In the genomic region with DNA sequence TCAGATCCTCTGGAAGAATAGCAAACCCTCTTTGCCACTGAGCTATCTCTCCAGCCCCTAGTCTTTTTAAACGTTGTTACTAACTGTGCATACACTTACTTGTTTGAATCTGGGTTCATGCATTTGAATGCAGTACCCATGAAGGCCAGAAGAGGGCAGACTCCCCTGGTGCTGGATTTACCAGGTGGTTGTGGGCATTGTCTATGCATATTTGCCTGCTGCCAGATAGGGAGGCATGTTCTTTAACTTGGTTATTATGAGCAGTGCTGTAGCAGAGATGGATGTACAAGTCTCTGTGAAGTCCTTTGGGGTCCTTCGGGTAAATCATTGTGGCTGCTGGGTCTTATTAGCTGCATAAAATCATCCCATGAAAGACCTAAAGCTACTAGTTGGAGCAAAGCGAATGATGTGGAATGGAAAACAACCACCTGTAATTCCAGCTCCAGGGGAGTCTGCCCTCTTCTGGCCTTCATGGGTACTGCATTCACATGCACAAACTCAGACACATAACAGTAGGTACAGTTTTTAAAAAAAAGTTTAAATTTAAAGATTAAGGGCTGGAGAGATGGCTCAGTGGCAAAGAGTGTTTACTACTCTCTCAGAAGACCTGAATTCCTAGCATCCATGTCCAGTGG, we compare ENCODE assay signal across 8 mouse cellular contexts.
DNase-seq lines count a peak whose midpoint lies in the region; ATAC-seq and TF ChIP-seq lines count a peak whose summit lies in the region.

No protein-coding gene starts in this region.

- H3K9me3 ChIP-seq in heart, postnatal 0 days (replicated peaks; ENCODE audit: control insufficient read depth, low read length), result no peaks in the 10 kb centered on the region
- H3K9me3 ChIP-seq in heart, embryonic 10.5 days, result no peaks in the 10 kb centered on the region

- H3K9ac ChIP-seq in heart, postnatal 0 days (replicated peaks; ENCODE audit: low read depth, low read length), result no peak overlapping the region

- peak; percentile 68 for TF ChIP-seq CTCF in heart, postnatal 0 days (IDR thresholded peaks at IDR 0.05; ENCODE audit: low read depth)

- no peak overlapping the region for H3K27ac ChIP-seq in heart, postnatal 0 days (ENCODE audit: low read depth)
- H3K27ac ChIP-seq in heart, embryonic 10.5 days, result no peak overlapping the region

- H3K27me3 ChIP-seq in heart, postnatal 0 days (ENCODE audit: control insufficient read depth, insufficient read depth, low read length), result no peaks in the 10 kb centered on the region
- no peaks in the 10 kb centered on the region for H3K27me3 ChIP-seq in heart, embryonic 10.5 days (ENCODE audit: insufficient read depth, poor library complexity, severe bottlenecking)

- ATAC-seq in heart, postnatal 0 days (ENCODE audit: insufficient read depth, low read depth), result no peak

- no peak for TF ChIP-seq EP300 in heart, postnatal 0 days (IDR thresholded peaks at IDR 0.05; ENCODE audit: low read depth)

- H3K4me1 ChIP-seq in heart, postnatal 0 days (ENCODE audit: control insufficient read depth, insufficient read depth), result no peaks in the 10 kb centered on the region
- H3K4me1 ChIP-seq in heart, embryonic 10.5 days, result no peaks in the 10 kb centered on the region

- DNase-seq in heart, postnatal 0 days (ENCODE audit: low spot score), result peak; percentile 6
- DNase-seq in heart, embryonic 10.5 days (ENCODE audit: low spot score), result no peak
- peak; percentile 4 to 17 for DNase-seq in spleen, postnatal 10 days (ENCODE audit: low spot score in 2 of 2)
- no peak for DNase-seq in spleen, postnatal 36 days (ENCODE audit: low spot score in 2 of 2)
- peak; percentile 67 for DNase-seq in cerebellum, adult 9-11 months
- peak; percentile 63 for DNase-seq in heart, postnatal 4 days
- peak; percentile 41 for DNase-seq in lung, postnatal 36 days
- DNase-seq in MN1 (ENCODE audit: low spot score), result no peak

- 62% methylated on average over 3 of the region's 3 CpGs for WGBS in heart, postnatal 0 days
- WGBS in heart, embryonic 10.5 days, result 73% methylated on average over 3 of the region's 3 CpGs

- no peak overlapping the region for H3K4me2 ChIP-seq in heart, postnatal 0 days (ENCODE audit: low read depth, low read length)

- H3K36me3 ChIP-seq in heart, postnatal 0 days (replicated peaks; ENCODE audit: control insufficient read depth, insufficient read depth, low read length), result no peaks in the 10 kb centered on the region
- no peaks in the 10 kb centered on the region for H3K36me3 ChIP-seq in heart, embryonic 10.5 days

- no peak overlapping the region for H3K4me3 ChIP-seq in heart, postnatal 0 days (ENCODE audit: low read depth, low read length)
- H3K4me3 ChIP-seq in heart, embryonic 10.5 days, result no peak overlapping the region

Comparison
In these comparisons a context has a peak if more than half of its experiments do, and no peak if none do; other contexts are left out.
1. DNase-seq: peak in heart, postnatal 0 days (single experiment), spleen, postnatal 10 days (2 of 2), cerebellum, adult 9-11 months (single experiment), heart, postnatal 4 days (single experiment) and lung, postnatal 36 days (single experiment); none in heart, embryonic 10.5 days (single experiment), spleen, postnatal 36 days (0 of 2) and MN1 (single experiment).